Mouse (Mus musculus): ENCODE measurements around the gene Thbs2. TPM values are rescaled to one million over a fixed set of nuclear protein-coding genes. Genes with fewer than 3 reads are reported as not detected.

Thbs2 gene
- polyA plus RNA-seq, 1 experiment from 2014 or later = 7.4 TPM

GRCm38 (mm10) chr17:14691901-14692300 is 2.1 kb downstream of the Thbs2 start:
- Histone ChIP-seq H3K4me1 (replicated peaks) (peaks cover 23% of the 10 kb centered on the region), H3K9me3 (no peaks in the 10 kb centered on the region), H3K4me3 (no peak overlapping the region), H3K27me3 (ENCODE audit: insufficient read depth, poor library complexity, severe bottlenecking) (peaks cover 6% of the 10 kb centered on the region; the same call in 1 of the 2 replicates), H3K27ac (no peak overlapping the region), H3K36me3 (no peaks in the 10 kb centered on the region)
- no peak for DNase-seq (ENCODE audit: low spot score)
- 66% methylated on average over 6 of the region's 6 CpGs for WGBS

GRCm38 (mm10) chr17:14691197-14691596 is 2.8 kb downstream of the Thbs2 start:
- peaks cover 6% of the 10 kb centered on the region; the same call in 1 of the 2 replicates for H3K27me3 ChIP-seq (ENCODE audit: insufficient read depth, poor library complexity, severe bottlenecking)
- peaks cover 26% of the 10 kb centered on the region for H3K4me1 ChIP-seq (replicated peaks)
- H3K9me3 ChIP-seq = no peaks in the 10 kb centered on the region
- H3K4me3 ChIP-seq = no peak overlapping the region
- DNase-seq (ENCODE audit: low spot score) = no peak
- H3K36me3 ChIP-seq = no peaks in the 10 kb centered on the region
- no peak overlapping the region for H3K27ac ChIP-seq
- 76% methylated on average over 4 of the region's 4 CpGs for WGBS

GRCm38 (mm10) chr17:14682836-14683235 is 11.2 kb downstream of the Thbs2 start:
- no peak for DNase-seq (ENCODE audit: low spot score)
- Histone ChIP-seq H3K27ac (no peak overlapping the region), H3K4me1 (replicated peaks) (peaks cover 11% of the 10 kb centered on the region), H3K36me3 (no peaks in the 10 kb centered on the region), H3K9me3 (no peaks in the 10 kb centered on the region), H3K27me3 (ENCODE audit: insufficient read depth, poor library complexity, severe bottlenecking) (no peaks in the 10 kb centered on the region), H3K4me3 (no peak overlapping the region)
- WGBS = 93% methylated on average over 7 of the region's 7 CpGs

- Histone ChIP-seq H3K27me3 (ENCODE audit: insufficient read depth, poor library complexity, severe bottlenecking) (no peaks in the 10 kb centered on the region), H3K27ac (no peak overlapping the region), H3K4me3 (no peak overlapping the region), H3K4me1 (replicated peaks) (peaks cover 7% of the 10 kb centered on the region; the same call in 1 of the 2 replicates), H3K36me3 (no peaks in the 10 kb centered on the region), H3K9me3 (no peaks in the 10 kb centered on the region)
- no peak for DNase-seq (ENCODE audit: low spot score)
- WGBS = 89% methylated on average over 12 of the region's 12 CpGs
These were observed 13.0 kb downstream of the Thbs2 start for GRCm38 (mm10) chr17:14681047-14681446.

- Histone ChIP-seq H3K27me3 (ENCODE audit: insufficient read depth, poor library complexity, severe bottlenecking) (no peaks in the 10 kb centered on the region), H3K4me1 (replicated peaks) (no peaks in the 10 kb centered on the region), H3K27ac (no peak overlapping the region), H3K4me3 (no peak overlapping the region), H3K36me3 (no peaks in the 10 kb centered on the region), H3K9me3 (no peaks in the 10 kb centered on the region)
- WGBS = 80% methylated on average over 8 of the region's 8 CpGs
- DNase-seq (ENCODE audit: low spot score) = no peak
These were observed 16.8 kb downstream of the Thbs2 start for GRCm38 (mm10) chr17:14677198-14677597.

- 91% methylated on average over 2 of the region's 2 CpGs for WGBS
- Histone ChIP-seq H3K4me1 (replicated peaks) (no peaks in the 10 kb centered on the region), H3K36me3 (no peaks in the 10 kb centered on the region), H3K27ac (no peak overlapping the region), H3K27me3 (ENCODE audit: insufficient read depth, poor library complexity, severe bottlenecking) (no peaks in the 10 kb centered on the region), H3K4me3 (no peak overlapping the region), H3K9me3 (no peaks in the 10 kb centered on the region)
- no peak for DNase-seq (ENCODE audit: low spot score)
These were observed 18.5 kb downstream of the Thbs2 start for GRCm38 (mm10) chr17:14675517-14675916.

GRCm38 (mm10) chr17:14672402-14672801 is 21.6 kb downstream of the Thbs2 start:
- Histone ChIP-seq H3K9me3 (no peaks in the 10 kb centered on the region), H3K4me3 (no peak overlapping the region), H3K4me1 (replicated peaks) (no peaks in the 10 kb centered on the region), H3K27me3 (ENCODE audit: insufficient read depth, poor library complexity, severe bottlenecking) (no peaks in the 10 kb centered on the region), H3K27ac (no peak overlapping the region), H3K36me3 (no peaks in the 10 kb centered on the region)
- 45% methylated on average over 5 of the region's 5 CpGs for WGBS
- DNase-seq (ENCODE audit: low spot score) = no peak

- DNase-seq (ENCODE audit: low spot score) = no peak
- Histone ChIP-seq H3K36me3 (no peaks in the 10 kb centered on the region), H3K27me3 (ENCODE audit: insufficient read depth, poor library complexity, severe bottlenecking) (no peaks in the 10 kb centered on the region), H3K4me1 (replicated peaks) (no peaks in the 10 kb centered on the region), H3K4me3 (no peak overlapping the region), H3K9me3 (no peaks in the 10 kb centered on the region), H3K27ac (no peak overlapping the region)
- WGBS = 89% methylated on average over 4 of the region's 4 CpGs
These were observed 26.8 kb downstream of the Thbs2 start for GRCm38 (mm10) chr17:14667225-14667624.

GRCm38 (mm10) chr17:14666451-14666850 is 27.6 kb downstream of the Thbs2 start:
- no peak overlapping the region for H3K4me3 ChIP-seq
- H3K9me3 ChIP-seq = no peaks in the 10 kb centered on the region
- H3K27me3 ChIP-seq (ENCODE audit: insufficient read depth, poor library complexity, severe bottlenecking) = no peaks in the 10 kb centered on the region
- H3K4me1 ChIP-seq (replicated peaks) = no peaks in the 10 kb centered on the region
- 83% methylated on average over 2 of the region's 2 CpGs for WGBS
- no peak overlapping the region for H3K27ac ChIP-seq
- H3K36me3 ChIP-seq = no peaks in the 10 kb centered on the region
- DNase-seq (ENCODE audit: low spot score) = no peak

GRCm38 (mm10) chr17:14663366-14663765 is 30.7 kb downstream of the Thbs2 start:
- no peak overlapping the region for H3K4me3 ChIP-seq
- no peak overlapping the region for H3K27ac ChIP-seq
- no peaks in the 10 kb centered on the region for H3K4me1 ChIP-seq (replicated peaks)
- no peaks in the 10 kb centered on the region for H3K27me3 ChIP-seq (ENCODE audit: insufficient read depth, poor library complexity, severe bottlenecking)
- no peak for DNase-seq (ENCODE audit: low spot score)
- H3K36me3 ChIP-seq = no peaks in the 10 kb centered on the region
- H3K9me3 ChIP-seq = no peaks in the 10 kb centered on the region
- 86% methylated on average over 5 of the region's 5 CpGs for WGBS

- DNase-seq (ENCODE audit: low spot score) = no peak
- Histone ChIP-seq H3K4me1 (replicated peaks) (no peaks in the 10 kb centered on the region), H3K9me3 (no peaks in the 10 kb centered on the region), H3K27me3 (ENCODE audit: insufficient read depth, poor library complexity, severe bottlenecking) (no peaks in the 10 kb centered on the region), H3K27ac (no peak overlapping the region), H3K36me3 (no peaks in the 10 kb centered on the region), H3K4me3 (no peak overlapping the region)
- 89% methylated on average over 6 of the region's 6 CpGs for WGBS
These were observed 31.6 kb downstream of the Thbs2 start for GRCm38 (mm10) chr17:14662409-14662808.

- no peaks in the 10 kb centered on the region for H3K9me3 ChIP-seq
- DNase-seq (ENCODE audit: low spot score) = no peak
- no peaks in the 10 kb centered on the region for H3K4me1 ChIP-seq (replicated peaks)
- no peaks in the 10 kb centered on the region for H3K36me3 ChIP-seq
- H3K27me3 ChIP-seq (ENCODE audit: insufficient read depth, poor library complexity, severe bottlenecking) = no peaks in the 10 kb centered on the region
- H3K4me3 ChIP-seq = no peak overlapping the region
- 78% methylated on average over 4 of the region's 4 CpGs for WGBS
- no peak overlapping the region for H3K27ac ChIP-seq
These were observed 34.3 kb downstream of the Thbs2 start for GRCm38 (mm10) chr17:14659746-14660145.

- DNase-seq (ENCODE audit: low spot score) = no peak
- Histone ChIP-seq H3K4me1 (replicated peaks) (no peaks in the 10 kb centered on the region), H3K9me3 (no peaks in the 10 kb centered on the region), H3K27ac (no peak overlapping the region), H3K4me3 (no peak overlapping the region), H3K27me3 (ENCODE audit: insufficient read depth, poor library complexity, severe bottlenecking) (no peaks in the 10 kb centered on the region), H3K36me3 (no peaks in the 10 kb centered on the region)
- WGBS = 86% methylated on average over 2 of the region's 2 CpGs
These were observed 35.9 kb downstream of the Thbs2 start for GRCm38 (mm10) chr17:14658123-14658522.

GRCm38 (mm10) chr17:14657123-14657522 is 36.9 kb downstream of the Thbs2 start:
- Histone ChIP-seq H3K27me3 (ENCODE audit: insufficient read depth, poor library complexity, severe bottlenecking) (no peaks in the 10 kb centered on the region), H3K36me3 (no peaks in the 10 kb centered on the region), H3K4me1 (replicated peaks) (no peaks in the 10 kb centered on the region), H3K9me3 (no peaks in the 10 kb centered on the region), H3K27ac (no peak overlapping the region), H3K4me3 (no peak overlapping the region)
- no peak for DNase-seq (ENCODE audit: low spot score)
